Mouse (Mus musculus): ENCODE data around the gene Aloxe3. TPM values are rescaled to one million over a fixed set of nuclear protein-coding genes. Genes with fewer than 3 reads are reported as not detected.

Gene Aloxe3
- total and polyA plus RNA-seq, 3 experiments = 0.13 to 0.23 TPM; not detected in 1

DNA sequence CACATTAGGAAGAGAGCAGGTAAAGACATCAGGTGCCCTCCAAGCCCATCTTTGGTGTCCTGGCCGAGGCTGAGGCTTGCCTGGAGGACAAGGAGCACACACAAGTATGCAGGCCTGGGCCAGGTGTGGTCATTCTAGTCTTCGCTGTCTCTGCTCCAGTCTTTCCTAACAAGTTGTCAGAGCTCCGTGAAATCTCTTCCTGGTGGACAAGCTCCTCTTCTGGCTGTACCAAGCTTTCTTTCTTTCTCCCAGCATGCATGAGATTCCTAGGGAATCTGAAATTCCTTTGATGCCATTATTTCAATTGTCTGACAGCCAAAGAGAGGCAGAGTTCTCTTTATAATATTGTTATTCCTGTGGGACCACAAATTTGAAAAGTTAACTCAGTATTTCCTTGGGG lies 53.8 kb downstream of the Aloxe3 start:
- Histone ChIP-seq H3K4me1 (ENCODE audit: control insufficient read depth in 1 of 2, insufficient read depth in 2 of 2) (0 out of 4 replicates have a peak, but pooled peaks cover 2 to 5% of the 10 kb centered on the region in 2 experiments), H3K9me3 (replicated peaks; ENCODE audit: low read length) (no peaks in the 10 kb centered on the region), H3K36me3 (replicated peaks in 1 of 2; ENCODE audit: control insufficient read depth in 1 of 2, insufficient read depth in 1 of 2, low read length in 1 of 2) (no peaks in the 10 kb centered on the region), H3K79me2 (replicated peaks; ENCODE audit: control insufficient read depth, extremely low read depth, insufficient read depth, poor library complexity, severe bottlenecking) (no peaks in the 10 kb centered on the region), H3K27ac (ENCODE audit: insufficient read depth, low read depth) (no peak overlapping the region), H3K4me3 (replicated peaks in 1 of 3; ENCODE audit: low read depth in 2 of 3, low read length in 2 of 3, poor library complexity in 1 of 3) (no peak overlapping the region), H3K9ac (ENCODE audit: insufficient read depth, low read depth) (no peak overlapping the region), H3K4me2 (ENCODE audit: insufficient read depth, low read depth, poor library complexity, severe bottlenecking) (no peak overlapping the region), H3K27me3 (replicated peaks) (peaks cover 80% of the 10 kb centered on the region)
- in situ Hi-C loops (cut with MboI; ENCODE audit: low pct_ligation_motif_present, low pct_unique_long_range_greater_than_20kb, low sequenced_read_pairs) = no loop called here
- TF ChIP-seq SMC3 (IDR thresholded peaks at IDR 0.05; ENCODE audit: low read depth, low read length) (no peak), BHLHE40 (IDR thresholded peaks at IDR 0.05; ENCODE audit: low read depth, low read length) (no peak)
- dilution Hi-C loops (cut with MboI; ENCODE audit: extremely low pct_ligation_motif_present, extremely low pct_unique_long_range_greater_than_20kb, low sequenced_read_pairs) = no loop called here
- no peak for DNase-seq (ENCODE audit: extremely low read depth)

DNA sequence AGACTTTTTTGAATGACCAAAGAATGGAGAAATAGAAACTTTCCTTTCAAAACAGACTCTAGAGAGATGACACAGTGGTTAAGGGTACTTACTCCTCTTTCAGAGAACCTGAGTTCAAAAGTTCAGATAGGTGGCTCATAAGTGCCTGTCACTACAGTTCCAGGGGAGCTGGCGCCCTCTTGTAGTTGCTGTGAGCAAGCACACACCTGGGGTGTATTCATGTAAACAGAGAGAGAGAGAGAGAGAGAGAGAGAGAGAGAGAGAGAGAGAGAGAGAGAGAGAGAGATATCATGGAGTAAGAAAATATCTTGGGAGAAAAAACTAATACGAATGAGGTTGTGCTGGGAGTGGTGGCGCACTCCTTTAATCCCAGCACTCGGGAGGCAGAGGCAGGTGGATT lies 54.4 kb downstream of the Aloxe3 start:
- dilution Hi-C loops (cut with MboI; ENCODE audit: extremely low pct_ligation_motif_present, extremely low pct_unique_long_range_greater_than_20kb, low sequenced_read_pairs) = no loop called here

DNA sequence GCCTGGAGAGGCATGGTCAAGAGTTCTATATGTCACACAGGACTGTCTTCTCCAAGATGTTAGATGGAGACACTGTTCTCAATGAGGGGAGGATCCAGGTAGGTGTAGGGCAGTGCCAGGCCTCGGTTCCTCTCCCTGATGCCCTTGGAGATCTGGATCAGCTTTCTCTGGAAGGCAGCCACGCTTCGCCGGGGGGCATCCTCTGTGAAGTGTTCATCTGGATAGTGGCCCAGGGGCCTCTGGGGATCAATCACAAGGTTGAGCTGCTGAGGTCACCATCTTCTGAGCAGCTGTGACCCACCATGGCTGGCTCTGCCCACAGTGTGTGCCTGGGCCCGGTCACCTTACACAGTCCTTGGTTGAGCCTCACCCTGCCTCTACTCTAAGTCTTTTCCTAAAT lies 59.3 kb downstream of the Aloxe3 start:
- no peaks in the 10 kb centered on the region for H3K36me3 ChIP-seq (replicated peaks in 1 of 2; ENCODE audit: control insufficient read depth in 1 of 2, insufficient read depth in 1 of 2, low read length in 1 of 2)
- peaks cover 3 to 5% of the 10 kb centered on the region in 2 experiments; a peak in 3 of 4 replicates for H3K4me1 ChIP-seq (ENCODE audit: control insufficient read depth in 1 of 2, insufficient read depth in 2 of 2)
- no peak for DNase-seq (ENCODE audit: extremely low read depth)
- no peak overlapping the region for H3K27ac ChIP-seq (ENCODE audit: insufficient read depth, low read depth)
- H3K4me3 ChIP-seq (replicated peaks in 1 of 3; ENCODE audit: low read depth in 2 of 3, low read length in 2 of 3, poor library complexity in 1 of 3) = no peak overlapping the region
- TF ChIP-seq JUN (IDR thresholded peaks at IDR 0.05; ENCODE audit: insufficient read depth, low read depth, low read length) (no peak), E2F4 (IDR thresholded peaks at IDR 0.05; ENCODE audit: insufficient replicate concordance, low read depth, low read length) (no peak), USF2 (conservative IDR thresholded peaks at IDR 0.05; ENCODE audit: low read depth, low read length) (no peak), SMC3 (IDR thresholded peaks at IDR 0.05; ENCODE audit: low read depth, low read length) (no peak), POLR2A (IDR thresholded peaks at IDR 0.05; ENCODE audit: low read depth, low read length) (no peak), PAX5 (IDR thresholded peaks at IDR 0.05; ENCODE audit: low read length) (no peak), RCOR1 (conservative IDR thresholded peaks at IDR 0.05; ENCODE audit: low read depth, low read length) (no peak), RAD21 (IDR thresholded peaks at IDR 0.05; ENCODE audit: low read depth, low read length) (no peak), MEF2A (IDR thresholded peaks at IDR 0.05; ENCODE audit: borderline replicate concordance, low read depth, low read length) (no peak), UBTF (IDR thresholded peaks at IDR 0.05; ENCODE audit: low read depth, low read length) (no peak), CTCF (conservative IDR thresholded peaks at IDR 0.05 in 1 of 2, IDR thresholded peaks at IDR 0.05 in 1 of 2; ENCODE audit: low read depth in 2 of 2, low read length in 2 of 2) (no peak)
- dilution Hi-C loops (cut with MboI; ENCODE audit: extremely low pct_ligation_motif_present, extremely low pct_unique_long_range_greater_than_20kb, low sequenced_read_pairs) = no loop called here
- H3K79me2 ChIP-seq (replicated peaks; ENCODE audit: control insufficient read depth, extremely low read depth, insufficient read depth, poor library complexity, severe bottlenecking) = no peaks in the 10 kb centered on the region
- in situ Hi-C loops (cut with MboI; ENCODE audit: low pct_ligation_motif_present, low pct_unique_long_range_greater_than_20kb, low sequenced_read_pairs) = loop anchor here (5.0 kb wide), 1 partner anchor 47 kb away; no protein-coding TSS in a partner anchor
- H3K9ac ChIP-seq (ENCODE audit: insufficient read depth, low read depth) = no peak overlapping the region
- peaks cover 82% of the 10 kb centered on the region for H3K27me3 ChIP-seq (replicated peaks)
- no peak overlapping the region for H3K4me2 ChIP-seq (ENCODE audit: insufficient read depth, low read depth, poor library complexity, severe bottlenecking)
- peaks cover 5% of the 10 kb centered on the region for H3K9me3 ChIP-seq (replicated peaks; ENCODE audit: low read length)

More for the DNA sequence above, 54.4 kb downstream of the Aloxe3 start:
- Histone ChIP-seq H3K4me1 (ENCODE audit: control insufficient read depth in 1 of 2, insufficient read depth in 2 of 2) (no peaks in the 10 kb centered on the region), H3K79me2 (replicated peaks; ENCODE audit: control insufficient read depth, extremely low read depth, insufficient read depth, poor library complexity, severe bottlenecking) (no peaks in the 10 kb centered on the region), H3K4me2 (ENCODE audit: insufficient read depth, low read depth, poor library complexity, severe bottlenecking) (no peak overlapping the region), H3K4me3 (replicated peaks in 1 of 3; ENCODE audit: low read depth in 2 of 3, low read length in 2 of 3, poor library complexity in 1 of 3) (no peak overlapping the region), H3K9me3 (replicated peaks; ENCODE audit: low read length) (no peaks in the 10 kb centered on the region), H3K9ac (ENCODE audit: insufficient read depth, low read depth) (no peak overlapping the region), H3K36me3 (replicated peaks in 1 of 2; ENCODE audit: control insufficient read depth in 1 of 2, insufficient read depth in 1 of 2, low read length in 1 of 2) (no peaks in the 10 kb centered on the region), H3K27ac (ENCODE audit: insufficient read depth, low read depth) (no peak overlapping the region), H3K27me3 (replicated peaks) (peaks cover 80% of the 10 kb centered on the region)
- peak; percentile 25 for DNase-seq (ENCODE audit: extremely low read depth)
- TF ChIP-seq SMC3 (IDR thresholded peaks at IDR 0.05; ENCODE audit: low read depth, low read length) (peak; percentile 40), IRF4 (IDR thresholded peaks at IDR 0.05; ENCODE audit: low read depth, low read length) (0 out of 2 replicates have a peak, but pooled peaks have one; percentile 8), NELFE (IDR thresholded peaks at IDR 0.05; ENCODE audit: low read depth, low read length) (no peak), MAZ (IDR thresholded peaks at IDR 0.05; ENCODE audit: low read depth, low read length) (no peak), RAD21 (IDR thresholded peaks at IDR 0.05; ENCODE audit: low read depth, low read length) (peak; percentile 27), CTCF (conservative IDR thresholded peaks at IDR 0.05 in 1 of 2, IDR thresholded peaks at IDR 0.05 in 1 of 2; ENCODE audit: low read depth in 2 of 2, low read length in 2 of 2) (peak in 1 of 2 experiments; percentile 60; a peak in 2 of 4 replicates)
- in situ Hi-C loops (cut with MboI; ENCODE audit: low pct_ligation_motif_present, low pct_unique_long_range_greater_than_20kb, low sequenced_read_pairs) = no loop called here

Data from CH12.LX (cell line).